Mouse (Mus musculus) left cerebral cortex, adult 18-20 months (tissue): ENCODE measurements around the gene Rgs14. TPM values are rescaled to one million over a fixed set of nuclear protein-coding genes. Genes with fewer than 3 reads are reported as not detected.

ENCODE experiments used
- DNase-seq, 2 experiments: peaks; one replicate each; pipeline ENCODE4 v3.0.0; 2021 to 2022; ENCODE audit warnings: low spot score in 2 of 2, mixed read lengths in 1 of 2
- long read RNA-seq, 2 experiments: library from polyadenylated mRNA; stranded (forward); transcript quantifications; one replicate each; pipeline ENCODE4 v2.0.0; 2021
- total RNA-seq, 2 experiments: library from RNA; stranded (reverse); gene quantifications; 2 replicates each; pipeline ENCODE4 v1.2.3; 2021

The Rgs14 gene
- total RNA-seq = 10 to 100 TPM; 57.5 to 60.7 TPM
- long read RNA-seq, experiment 1, partial matches to known transcripts = 9 of 23 reads
- long read RNA-seq, experiment 1, other reads (novel, unspliced or antisense) = 13 of 23 reads
- long read RNA-seq, experiment 2, partial matches to known transcripts = 9 of 13 reads
- long read RNA-seq, experiment 2, other reads (novel, unspliced or antisense) = 3 of 13 reads

- peak; percentile 48 to 57 for DNase-seq
Measured at GRCm38 (mm10) chr13:55369531-55370114, at the start of gene Rgs14. Gene Rgs14 (plus strand): TSS chr13:55369732.

GRCm38 (mm10) chr13:55319931-55320533 is 49.5 kb upstream of the Rgs14 start, which contains the start of gene Prelid1:
Gene Prelid1 (plus strand): TSS chr13:55320500.
- no peak for DNase-seq

- DNase-seq = peak; percentile 80 to 91
Measured at GRCm38 (mm10) chr13:55321434-55322129, 48.0 kb upstream of the Rgs14 start, which contains the start of gene Rab24. Gene Rab24 (minus strand): TSS chr13:55321946.

- DNase-seq = peak; percentile 28 to 45
Measured at GRCm38 (mm10) chr13:55322130-55322825, 47.3 kb upstream of the Rgs14 start.

GRCm38 (mm10) chr13:55325596-55325995 is 43.9 kb upstream of the Rgs14 start:
- DNase-seq = peak in 1 of 2 experiments; percentile 63

- no peak for DNase-seq
Measured at GRCm38 (mm10) chr13:55327169-55327568, 42.4 kb upstream of the Rgs14 start.

- peak; percentile 92 to 94 for DNase-seq
Measured at GRCm38 (mm10) chr13:55327633-55328032, 41.9 kb upstream of the Rgs14 start.

GRCm38 (mm10) chr13:55328171-55328570 is 41.4 kb upstream of the Rgs14 start:
- DNase-seq = no peak

GRCm38 (mm10) chr13:55328641-55329040 is 40.9 kb upstream of the Rgs14 start:
- no peak for DNase-seq

GRCm38 (mm10) chr13:55329109-55329682 is 40.3 kb upstream of the Rgs14 start:
- no peak for DNase-seq

GRCm38 (mm10) chr13:55329683-55330566 is 39.6 kb upstream of the Rgs14 start, which contains the start of gene Mxd3:
Gene Mxd3 (minus strand): TSS chr13:55329823.
- DNase-seq = peak; percentile 66 to 75

GRCm38 (mm10) chr13:55330567-55331400 is 38.7 kb upstream of the Rgs14 start:
- no peak for DNase-seq

- no peak for DNase-seq
Measured at GRCm38 (mm10) chr13:55332331-55332730, 37.2 kb upstream of the Rgs14 start.

- DNase-seq = no peak
Measured at GRCm38 (mm10) chr13:55335701-55336100, 33.8 kb upstream of the Rgs14 start.

- DNase-seq = no peak
Measured at GRCm38 (mm10) chr13:55337341-55337975, 32.1 kb upstream of the Rgs14 start.

- no peak for DNase-seq
Measured at GRCm38 (mm10) chr13:55338131-55339054, 31.1 kb upstream of the Rgs14 start.

GRCm38 (mm10) chr13:55339259-55339658 is 30.3 kb upstream of the Rgs14 start:
- DNase-seq = no peak
